Mouse (Mus musculus): ENCODE data around the gene Tprg. TPM values are rescaled to one million over a fixed set of nuclear protein-coding genes. Genes with fewer than 3 reads are reported as not detected.

Tprg gene
- total RNA-seq, 4 experiments from 2014 or later, result not detected

- no peak for DNase-seq
Measured at GRCm38 (mm10) chr16:25333279-25334219, 46.9 kb downstream of the Tprg start.

- no peak for DNase-seq
Measured at GRCm38 (mm10) chr16:25335058-25335703, 48.6 kb downstream of the Tprg start.

GRCm38 (mm10) chr16:25349626-25350025, 63.0 kb downstream of the Tprg start:
- DNase-seq, result peak; percentile 42

- DNase-seq, result no peak
Measured at GRCm38 (mm10) chr16:25367834-25368233, 81.2 kb downstream of the Tprg start.

- no peak for DNase-seq
Measured at GRCm38 (mm10) chr16:25369984-25370412, 83.4 kb downstream of the Tprg start.

- no peak for DNase-seq
Measured at GRCm38 (mm10) chr16:25374121-25374520, 87.5 kb downstream of the Tprg start.

GRCm38 (mm10) chr16:25374775-25375174, 88.2 kb downstream of the Tprg start:
- DNase-seq, result no peak

GRCm38 (mm10) chr16:25376720-25377373, 90.2 kb downstream of the Tprg start:
- DNase-seq, result peak; percentile 24

- no peak for DNase-seq
Measured at GRCm38 (mm10) chr16:25377695-25378094, 91.1 kb downstream of the Tprg start.

- no peak for DNase-seq
Measured at GRCm38 (mm10) chr16:25385498-25386192, 99.0 kb downstream of the Tprg start.

GRCm38 (mm10) chr16:25394676-25395075, 108.1 kb downstream of the Tprg start:
- DNase-seq, result no peak

- DNase-seq, result no peak
Measured at GRCm38 (mm10) chr16:25404156-25404555, 117.5 kb downstream of the Tprg start.

- no peak for DNase-seq
Measured at GRCm38 (mm10) chr16:25407204-25407886, 120.7 kb downstream of the Tprg start.

- DNase-seq, result no peak
Measured at GRCm38 (mm10) chr16:25408032-25408431, 121.4 kb downstream of the Tprg start.

- no peak for DNase-seq
Measured at GRCm38 (mm10) chr16:25411307-25411706, 124.7 kb downstream of the Tprg start.

- no peak for DNase-seq
Measured at GRCm38 (mm10) chr16:25413885-25414284, 127.3 kb downstream of the Tprg start.

- no peak for DNase-seq
Measured at GRCm38 (mm10) chr16:25415186-25415585, 128.6 kb downstream of the Tprg start.

GRCm38 (mm10) chr16:25417875-25418630, 131.4 kb downstream of the Tprg start:
- DNase-seq, result no peak

GRCm38 (mm10) chr16:25422997-25423396, 136.4 kb downstream of the Tprg start:
- no peak for DNase-seq

GRCm38 (mm10) chr16:25424001-25424400, 137.4 kb downstream of the Tprg start:
- no peak for DNase-seq

GRCm38 (mm10) chr16:25424915-25425314, 138.3 kb downstream of the Tprg start:
- DNase-seq, result no peak

Data from adrenal gland, adult 8-10 months (tissue).